Mouse (Mus musculus) limb, embryonic 14.5 days (tissue): ENCODE results near the gene Aspscr1. TPM values are rescaled to one million over a fixed set of nuclear protein-coding genes. Genes with fewer than 3 reads are reported as not detected.

Experiments used
- ATAC-seq: fragments of 200-750 bp; cut with Nextera tagmentation; 2 replicates; pipeline ENCODE4 v1.8.0; 2017; ENCODE audit warnings: low read depth, moderate number of reproducible peaks, moderate TSS enrichment; ENCODE audit not compliant: low FRiP score
- DNase-seq: peaks from one replicate; pipeline ENCODE4 v3.0.0-alpha.2; 2015; ENCODE audit warnings: low spot score
- H3K27ac ChIP-seq: fragments of 300-500 bp; sonication (generic); replicated peaks from 2 replicates; pipeline ENCODE4 v1.5.1; 2014; ENCODE audit warnings: low read depth, mild to moderate bottlenecking, low read length, moderate library complexity, mixed read lengths
- H3K27me3 ChIP-seq: fragments of 300-500 bp; sonication (generic); 2 replicates; pipeline ENCODE4 v1.6.1; 2014; ENCODE audit warnings: low read length, mixed read lengths; ENCODE audit not compliant: control insufficient read depth, insufficient read depth
- H3K36me3 ChIP-seq: fragments of 300-500 bp; sonication (generic); 2 replicates; pipeline ENCODE4 v1.6.1; 2014; ENCODE audit warnings: mild to moderate bottlenecking, low read length, moderate library complexity, mixed read lengths; ENCODE audit not compliant: control insufficient read depth, insufficient read depth
- H3K4me1 ChIP-seq: fragments of 300-500 bp; sonication (generic); 2 replicates; pipeline ENCODE4 v1.6.1; 2014; ENCODE audit warnings: antibody characterized with exemption, low read length, mixed read lengths; ENCODE audit not compliant: control insufficient read depth, insufficient read depth
- H3K4me2 ChIP-seq: fragments of 300-500 bp; sonication (generic); replicated peaks from 2 replicates; pipeline ENCODE4 v1.6.1; 2014; ENCODE audit warnings: low read depth, mild to moderate bottlenecking, low read length, moderate library complexity; ENCODE audit not compliant: severe bottlenecking
- H3K4me3 ChIP-seq: fragments of 300-500 bp; sonication (generic); replicated peaks from 2 replicates; pipeline ENCODE4 v1.5.1; 2014; ENCODE audit warnings: low read length
- H3K9ac ChIP-seq: fragments of 300-500 bp; sonication (generic); 2 replicates; pipeline ENCODE4 v1.6.1; 2014; ENCODE audit warnings: mild to moderate bottlenecking, low read depth, low read length, moderate library complexity; ENCODE audit not compliant: severe bottlenecking
- H3K9me3 ChIP-seq: fragments of 300-500 bp; sonication (generic); 2 replicates; pipeline ENCODE4 v1.6.1; 2016; ENCODE audit warnings: low read length; ENCODE audit not compliant: control insufficient read depth
- POLR2A ChIP-seq: fragments of 200-500 bp; IDR thresholded peaks from 2 replicates; pipeline ENCODE4 v1.8.0; 2012; ENCODE audit warnings: inconsistent platforms, mild to moderate bottlenecking, moderate library complexity, borderline replicate concordance; ENCODE audit not compliant: insufficient read depth, insufficient read length; ENCODE audit errors: extremely low read depth
- WGBS: fragments of 180-500 bp; shearing (Covaris S2); extraction: QIAGEN DNeasy Blood & Tissue Kit; methylation state at CpG from one replicate; pipeline ENCODE4 v1.1.7; 2014; 5-methylcytosine and 5-hydroxymethylcytosine counted together
- polyA plus RNA-seq, 2 experiments: library from polyadenylated mRNA; depleted of rRNA in 1 of 2; stranded (reverse) in 1 of 2; unstranded in 1 of 2; fragments of >200 nt; fragmentation: Nextera tagmentation in 1 of 2; extraction: Ambion mirVana in 1 of 2; gene quantifications; 2 replicates each; pipeline versions ENCODE4 v1.2.1 to v1.2.3; 2012 to 2014

Aspscr1 gene
- polyA plus RNA-seq, 2 experiments, result 73.9 to 96.1 TPM

DNA sequence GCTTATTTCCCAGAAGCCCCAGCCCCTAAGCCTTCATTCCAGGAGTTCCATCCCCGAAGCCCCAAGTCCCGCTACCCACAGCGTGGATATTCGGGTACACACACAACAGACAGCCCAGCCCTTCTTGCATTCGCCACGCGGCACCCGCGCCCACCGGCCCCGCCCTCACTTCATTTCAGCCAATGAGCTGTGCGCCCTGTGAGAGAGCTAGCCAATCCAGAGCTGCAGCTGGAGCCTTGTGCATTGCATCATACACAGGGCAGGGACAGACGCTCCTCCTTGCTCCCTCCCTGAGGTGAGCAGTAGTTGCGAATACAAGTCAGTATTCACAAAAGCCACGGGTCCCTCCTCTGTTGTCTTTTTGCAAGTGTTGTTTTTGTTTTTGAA is 29.2 kb upstream of the Aspscr1 start, which contains the start of gene Pycr1:
Gene Pycr1, minus strand, starts transcription at position 169 of the 387 bp plus-strand sequence.
- Histone ChIP-seq H3K9me3 (no peaks in the 10 kb centered on the region), H3K36me3 (no peaks in the 10 kb centered on the region), H3K9ac (peak within 1 kb of the TSS; percentile 73), H3K4me2 (peak within 1 kb of the TSS; percentile 91), H3K4me1 (peaks cover 14% of the 10 kb centered on the region), H3K27me3 (no peaks in the 10 kb centered on the region), H3K4me3 (peak within 1 kb of the TSS; percentile 53), H3K27ac (peak within 1 kb of the TSS; percentile 73)
- TF ChIP-seq POLR2A, result peak; percentile 33; the same call in 1 of the 2 replicates
- peak; percentile 99 for ATAC-seq
- WGBS, result 0% methylated on average over 15 of the region's 15 CpGs
- peak; percentile 93 for DNase-seq

- no peak overlapping the region for H3K9ac ChIP-seq
- no peak for TF ChIP-seq POLR2A
- no peak for ATAC-seq
These were observed 25.5 kb upstream of the Aspscr1 start for GRCm38 (mm10) chr11:120647047-120647830.

DNA sequence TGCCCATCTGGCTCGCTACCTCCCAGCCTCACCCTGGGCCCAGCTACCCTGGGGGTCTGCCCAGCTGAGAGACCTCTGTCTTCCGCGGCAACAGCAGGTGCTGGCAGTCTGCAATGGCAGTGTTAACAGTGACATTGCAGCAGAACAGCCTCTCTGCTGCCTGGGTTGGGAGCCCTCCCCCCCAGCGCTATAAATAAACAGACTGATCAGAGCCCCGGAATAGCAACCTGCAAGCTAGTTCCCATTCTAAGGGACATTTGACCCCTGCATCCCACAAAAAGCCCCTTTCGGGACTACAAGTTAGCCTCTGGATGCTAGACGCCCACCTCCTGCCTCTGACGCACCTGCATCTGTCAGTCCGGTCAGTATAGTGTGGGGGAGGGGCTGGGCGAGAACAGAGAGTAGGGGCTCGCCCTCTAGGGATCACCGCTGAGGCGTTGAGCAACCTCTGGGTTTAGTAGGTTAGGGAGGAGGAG is 24.7 kb upstream of the Aspscr1 start, which contains the start of gene Myadml2:
Gene Myadml2, minus strand, starts transcription at position 158 of the 476 bp plus-strand sequence.
- Histone ChIP-seq H3K27me3 (no peaks in the 10 kb centered on the region), H3K9ac (no peak within 1 kb of the TSS), H3K4me2 (peak within 1 kb of the TSS; percentile 8; the same call in 1 of the 2 replicates), H3K4me1 (peaks cover 3% of the 10 kb centered on the region), H3K36me3 (no peaks in the 10 kb centered on the region), H3K27ac (no peak within 1 kb of the TSS), H3K4me3 (no peak within 1 kb of the TSS), H3K9me3 (no peaks in the 10 kb centered on the region)
- no peak for ATAC-seq
- no peak for TF ChIP-seq POLR2A
- WGBS, result 4% methylated on average over 13 of the region's 13 CpGs
- no peak for DNase-seq

More at GRCm38 (mm10) chr11:120647047-120647830, 25.5 kb upstream of the Aspscr1 start:
- no peak for DNase-seq
- no peaks in the 10 kb centered on the region for H3K27me3 ChIP-seq
- H3K4me3 ChIP-seq, result no peak overlapping the region
- 80% methylated on average over 35 of the region's 35 CpGs for WGBS
- no peaks in the 10 kb centered on the region for H3K36me3 ChIP-seq
- H3K9me3 ChIP-seq, result no peaks in the 10 kb centered on the region
- no peak overlapping the region for H3K27ac ChIP-seq
- no peak overlapping the region for H3K4me2 ChIP-seq
- peaks cover 11% of the 10 kb centered on the region for H3K4me1 ChIP-seq

DNA sequence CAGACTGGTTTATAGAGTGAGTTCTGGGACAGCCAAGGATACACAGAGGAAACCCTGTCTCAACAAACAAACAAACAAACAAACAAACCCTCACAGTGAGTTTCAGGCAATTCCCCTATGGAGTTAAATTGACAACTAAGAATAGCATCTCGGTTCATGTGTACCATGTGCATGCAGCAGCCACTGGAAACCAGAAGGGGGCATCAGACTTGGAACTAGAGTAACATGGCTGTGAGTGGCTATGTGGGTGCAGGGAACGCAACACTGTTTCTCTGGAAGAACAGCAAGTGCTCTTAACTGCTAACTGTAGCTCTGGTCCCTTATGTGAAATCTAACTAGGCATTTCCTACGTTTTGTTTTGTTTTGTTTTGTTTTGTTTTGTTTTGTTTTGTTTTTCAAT is 20.9 kb upstream of the Aspscr1 start:
- Histone ChIP-seq H3K9me3 (no peaks in the 10 kb centered on the region), H3K27ac (no peak overlapping the region), H3K27me3 (no peaks in the 10 kb centered on the region), H3K4me1 (no peaks in the 10 kb centered on the region), H3K4me2 (no peak overlapping the region), H3K9ac (no peak overlapping the region), H3K36me3 (no peaks in the 10 kb centered on the region), H3K4me3 (no peak overlapping the region)
- 73% methylated on average over 3 of the region's 3 CpGs for WGBS
- DNase-seq, result no peak
- no peak for TF ChIP-seq POLR2A
- no peak for ATAC-seq

- Histone ChIP-seq H3K4me3 (no peak overlapping the region), H3K9ac (no peak overlapping the region), H3K4me2 (no peak overlapping the region), H3K27me3 (peaks cover 17% of the 10 kb centered on the region), H3K27ac (no peak overlapping the region), H3K9me3 (no peaks in the 10 kb centered on the region), H3K36me3 (no peaks in the 10 kb centered on the region), H3K4me1 (no peaks in the 10 kb centered on the region; the same call in 1 of the 2 replicates)
- ATAC-seq (no peak), DNase-seq (no peak)
- 67% methylated on average over 3 of the region's 3 CpGs for WGBS
- no peak for TF ChIP-seq POLR2A
These were observed 18.0 kb upstream of the Aspscr1 start for GRCm38 (mm10) chr11:120654741-120655140.
